Mouse (Mus musculus): ENCODE measurements at regions not wholly inside any gene's neighbourhood (a gene's known extent, or its start where the extent isn't known, plus 50 kb on each side); places are given as distances from the start of the nearest gene placed in this dataset.

GRCm38 (mm10) chr2:148505651-148506050 is 62.3 kb upstream of the Cd93 start:
- DNase-seq (ENCODE audit: low read depth) = no peak

GRCm38 (mm10) chr2:148503143-148503854 is 59.9 kb upstream of the Cd93 start:
- no peak for DNase-seq (ENCODE audit: low read depth)

GRCm38 (mm10) chr2:148502321-148502720 is 59.0 kb upstream of the Cd93 start:
- DNase-seq (ENCODE audit: low read depth) = no peak

GRCm38 (mm10) chr2:148500235-148500936 is 57.0 kb upstream of the Cd93 start:
- DNase-seq (ENCODE audit: low read depth) = no peak

- no peak for DNase-seq (ENCODE audit: low read depth)
These were observed 54.3 kb upstream of the Cd93 start for GRCm38 (mm10) chr2:148497452-148498302.

GRCm38 (mm10) chr2:148496151-148497040 is 53.0 kb upstream of the Cd93 start:
- DNase-seq (ENCODE audit: low read depth) = no peak

- DNase-seq (ENCODE audit: low read depth) = no peak
These were observed 52.1 kb upstream of the Cd93 start for GRCm38 (mm10) chr2:148495485-148495884.

- no peak for DNase-seq (ENCODE audit: low read depth)
These were observed 49.9 kb upstream of the Cd93 start for GRCm38 (mm10) chr2:148493281-148493680.

Data from naive thymus-derived CD4-positive, alpha-beta T cell, adult 2 months (primary cell).